Mouse (Mus musculus): ENCODE measurements around the gene Gal. TPM values are rescaled to one million over a fixed set of nuclear protein-coding genes. Genes with fewer than 3 reads are reported as not detected.

Gal gene
- polyA plus RNA-seq (2015; fragmentation: Nextera tagmentation; extraction: Ambion mirVana): 38.7 and 42.3 TPM in 2 replicates

- WGBS: 2% methylated on average over 37 of the region's 37 CpGs
- no peaks in the 10 kb centered on the region for H3K36me3 ChIP-seq (ENCODE audit: control insufficient read depth, insufficient read depth)
- no peak within 1 kb of the TSS for H3K27ac ChIP-seq (ENCODE audit: low read depth, low read length)
- TF ChIP-seq CTCF (IDR thresholded peaks at IDR 0.05; ENCODE audit: low read depth): no peak
- no peaks in the 10 kb centered on the region for H3K9me3 ChIP-seq (ENCODE audit: control insufficient read depth)
- no peaks in the 10 kb centered on the region for H3K4me1 ChIP-seq (replicated peaks; ENCODE audit: control insufficient read depth, insufficient read depth, low read length)
- peak within 1 kb of the TSS; percentile 55 for H3K4me2 ChIP-seq (replicated peaks; ENCODE audit: low read depth)
- H3K9ac ChIP-seq (ENCODE audit: low read depth, low read length): no peak within 1 kb of the TSS
- H3K4me3 ChIP-seq (ENCODE audit: low read depth, low read length): peak within 1 kb of the TSS; percentile 19
- H3K27me3 ChIP-seq (replicated peaks; ENCODE audit: control insufficient read depth, insufficient read depth, low read length): peaks cover 29% of the 10 kb centered on the region
- ATAC-seq: 0 out of 2 replicates have a peak, but pooled peaks have one; percentile 34
Measured at GRCm38 (mm10) chr19:3414268-3414733, at the start of gene Gal. Gene Gal (minus strand): TSS chr19:3414544.

- no peak for ATAC-seq
- Histone ChIP-seq H3K36me3 (ENCODE audit: control insufficient read depth, insufficient read depth) (peaks cover 94% of the 10 kb centered on the region), H3K27me3 (replicated peaks; ENCODE audit: control insufficient read depth, insufficient read depth, low read length) (no peaks in the 10 kb centered on the region), H3K9me3 (ENCODE audit: control insufficient read depth) (no peaks in the 10 kb centered on the region), H3K27ac (ENCODE audit: low read depth, low read length) (no peak overlapping the region), H3K4me3 (ENCODE audit: low read depth, low read length) (no peak overlapping the region), H3K4me2 (replicated peaks; ENCODE audit: low read depth) (no peak overlapping the region), H3K4me1 (replicated peaks; ENCODE audit: control insufficient read depth, insufficient read depth, low read length) (no peaks in the 10 kb centered on the region), H3K9ac (ENCODE audit: low read depth, low read length) (no peak overlapping the region)
- no peak for TF ChIP-seq CTCF (IDR thresholded peaks at IDR 0.05; ENCODE audit: low read depth)
- 95% methylated on average over 3 of the region's 3 CpGs for WGBS
Measured at GRCm38 (mm10) chr19:3459986-3460385, 45.6 kb upstream of the Gal start.

GRCm38 (mm10) chr19:3458331-3459099 lies 44.2 kb upstream of the Gal start:
- Histone ChIP-seq H3K4me3 (ENCODE audit: low read depth, low read length) (no peak overlapping the region), H3K9ac (ENCODE audit: low read depth, low read length) (no peak overlapping the region), H3K36me3 (ENCODE audit: control insufficient read depth, insufficient read depth) (peaks cover 85% of the 10 kb centered on the region), H3K4me2 (replicated peaks; ENCODE audit: low read depth) (no peak overlapping the region), H3K4me1 (replicated peaks; ENCODE audit: control insufficient read depth, insufficient read depth, low read length) (no peaks in the 10 kb centered on the region), H3K27ac (ENCODE audit: low read depth, low read length) (peak overlapping the region; percentile 15; the same call in 1 of the 2 replicates), H3K9me3 (ENCODE audit: control insufficient read depth) (no peaks in the 10 kb centered on the region), H3K27me3 (replicated peaks; ENCODE audit: control insufficient read depth, insufficient read depth, low read length) (no peaks in the 10 kb centered on the region)
- WGBS: 75% methylated on average over 6 of the region's 6 CpGs
- ATAC-seq: no peak
- TF ChIP-seq CTCF (IDR thresholded peaks at IDR 0.05; ENCODE audit: low read depth): no peak

GRCm38 (mm10) chr19:3457700-3458099 lies 43.4 kb upstream of the Gal start:
- Histone ChIP-seq H3K9ac (ENCODE audit: low read depth, low read length) (no peak overlapping the region), H3K9me3 (ENCODE audit: control insufficient read depth) (no peaks in the 10 kb centered on the region), H3K27me3 (replicated peaks; ENCODE audit: control insufficient read depth, insufficient read depth, low read length) (no peaks in the 10 kb centered on the region), H3K4me2 (replicated peaks; ENCODE audit: low read depth) (no peak overlapping the region), H3K36me3 (ENCODE audit: control insufficient read depth, insufficient read depth) (peaks cover 84% of the 10 kb centered on the region), H3K27ac (ENCODE audit: low read depth, low read length) (0 out of 2 replicates have a peak overlapping the region, but pooled peaks have one; percentile 15), H3K4me3 (ENCODE audit: low read depth, low read length) (no peak overlapping the region), H3K4me1 (replicated peaks; ENCODE audit: control insufficient read depth, insufficient read depth, low read length) (no peaks in the 10 kb centered on the region)
- TF ChIP-seq CTCF (IDR thresholded peaks at IDR 0.05; ENCODE audit: low read depth): no peak
- no peak for ATAC-seq
- 99% methylated on average over 4 of the region's 4 CpGs for WGBS

- Histone ChIP-seq H3K27me3 (replicated peaks; ENCODE audit: control insufficient read depth, insufficient read depth, low read length) (no peaks in the 10 kb centered on the region), H3K36me3 (ENCODE audit: control insufficient read depth, insufficient read depth) (peaks cover 24% of the 10 kb centered on the region), H3K4me3 (ENCODE audit: low read depth, low read length) (no peak overlapping the region), H3K4me1 (replicated peaks; ENCODE audit: control insufficient read depth, insufficient read depth, low read length) (no peaks in the 10 kb centered on the region), H3K27ac (ENCODE audit: low read depth, low read length) (no peak overlapping the region), H3K9ac (ENCODE audit: low read depth, low read length) (no peak overlapping the region), H3K4me2 (replicated peaks; ENCODE audit: low read depth) (no peak overlapping the region), H3K9me3 (ENCODE audit: control insufficient read depth) (no peaks in the 10 kb centered on the region)
- peak; percentile 49 for ATAC-seq
- 35% methylated on average over 6 of the region's 6 CpGs for WGBS
- TF ChIP-seq CTCF (IDR thresholded peaks at IDR 0.05; ENCODE audit: low read depth): no peak
Measured at GRCm38 (mm10) chr19:3451649-3452048, 37.3 kb upstream of the Gal start.

- no peak overlapping the region for H3K9ac ChIP-seq (ENCODE audit: low read depth, low read length)
- ATAC-seq: peak; percentile 58
- 22% methylated on average over 6 of the region's 6 CpGs for WGBS
- no peak overlapping the region for H3K27ac ChIP-seq (ENCODE audit: low read depth, low read length)
- no peak overlapping the region for H3K4me2 ChIP-seq (replicated peaks; ENCODE audit: low read depth)
- no peaks in the 10 kb centered on the region for H3K9me3 ChIP-seq (ENCODE audit: control insufficient read depth)
- H3K4me1 ChIP-seq (replicated peaks; ENCODE audit: control insufficient read depth, insufficient read depth, low read length): no peaks in the 10 kb centered on the region
- H3K27me3 ChIP-seq (replicated peaks; ENCODE audit: control insufficient read depth, insufficient read depth, low read length): no peaks in the 10 kb centered on the region
- H3K36me3 ChIP-seq (ENCODE audit: control insufficient read depth, insufficient read depth): peaks cover 22% of the 10 kb centered on the region
- TF ChIP-seq CTCF (IDR thresholded peaks at IDR 0.05; ENCODE audit: low read depth): peak; percentile 91
- H3K4me3 ChIP-seq (ENCODE audit: low read depth, low read length): no peak overlapping the region
Measured at GRCm38 (mm10) chr19:3451170-3451569, 36.8 kb upstream of the Gal start.
